Mouse (Mus musculus) cerebellum, adult 2 months (tissue): ENCODE measurements around the gene Gm3409.

ENCODE experiments used
- CTCF ChIP-seq: fragments of 200-500 bp; IDR thresholded peaks from 2 replicates; pipeline ENCODE4 v1.5.1; 2011; ENCODE audit warnings: low read depth, mild to moderate bottlenecking, control low read depth, low read length, moderate library complexity, borderline replicate concordance; ENCODE audit not compliant: insufficient read depth
- POLR2A ChIP-seq: fragments of 200-500 bp; IDR thresholded peaks from 2 replicates; pipeline ENCODE4 v1.6.1; 2011; ENCODE audit warnings: low read length, control low read depth, borderline replicate concordance; ENCODE audit not compliant: insufficient read depth

DNA sequence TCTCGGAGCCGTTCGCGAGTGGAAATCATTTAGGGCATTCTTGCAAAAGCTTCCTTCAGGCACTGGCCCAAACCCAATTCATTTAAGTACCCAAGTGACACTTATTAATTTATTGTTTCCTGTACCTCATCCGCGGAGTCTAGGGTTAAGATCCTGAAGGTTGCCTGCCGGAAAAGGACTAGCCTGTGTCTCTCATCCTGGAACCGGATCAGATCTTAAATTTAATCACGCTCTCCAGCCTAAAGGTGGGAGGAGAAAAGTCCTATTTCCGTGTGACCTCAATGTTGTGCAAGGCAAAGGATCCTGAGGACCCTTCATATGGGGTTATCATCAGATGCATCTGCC is 47.8 kb downstream of the Gm3409 start:
- TF ChIP-seq CTCF (no peak), POLR2A (no peak)
